In the genomic region with DNA sequence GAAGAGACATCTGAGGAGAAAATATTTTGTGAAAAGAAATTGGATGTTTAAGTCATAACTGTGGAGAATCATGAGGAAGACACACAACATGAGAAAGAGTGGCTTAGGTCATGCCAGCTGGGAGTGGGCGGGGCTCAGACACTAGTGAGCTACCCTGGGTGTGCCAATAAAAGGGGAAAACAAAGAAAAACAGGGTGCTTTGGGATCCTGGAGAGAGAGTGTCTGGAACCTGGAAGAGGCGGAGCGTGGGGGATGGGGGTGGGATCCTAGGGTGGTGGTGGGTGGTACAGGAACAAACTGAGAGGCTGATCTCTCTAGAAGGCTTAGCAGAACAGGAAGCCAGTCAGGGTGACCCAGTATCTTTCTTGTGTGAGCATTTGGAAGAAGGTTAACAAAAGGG, we compare ENCODE assay signal across 17 mouse cellular contexts. TPM values are rescaled to one million over a fixed set of nuclear protein-coding genes. Genes with fewer than 3 reads are reported as not detected.
DNase-seq lines count a peak whose midpoint lies in the region.
"Had no signal": no experiment of that assay in that cellular context is flagged by ENCODE, and none has a peak within 500 bp of the region (broad histone marks: within the 10 kb centered on the region; RNA-seq: fewer than 3 reads in every experiment).

No protein-coding gene starts in this region.

- DNase-seq in heart, adult 11 months: peak; percentile 89
- no peak for DNase-seq in heart, postnatal 25 days (ENCODE audit: low spot score)
- peak; percentile 40 for DNase-seq in R1 (ENCODE audit: low read depth, low spot score)
- DNase-seq in skeletal muscle tissue, adult 2 months (ENCODE audit: low read depth, low spot score): peak; percentile 5
- DNase-seq in thymus, postnatal 4 days: peak; percentile 81
- DNase-seq in layer of hippocampus, adult 8-10 months (ENCODE audit: low spot score in 2 of 2): no peak
- DNase-seq in frontal cortex, postnatal 36 days (ENCODE audit: low spot score in 2 of 2): no peak
- DNase-seq: adrenal gland, adult 2 months; cerebellum, adult 11-12 months; forebrain, postnatal 0 days; kidney, adult 8-10 months; kidney, postnatal 25 days; layer of hippocampus, adult 9-11 months; right cerebral cortex, postnatal 14 days had no signal

- intact Hi-C loops in heart, postnatal 25 days (cut with DNase I): no loop called here

RNA-seq across cellular contexts. Expression of a gene that starts 23.0 kb away (rescaled TPM):
- total RNA-seq in heart, postnatal 25 days (2021): 1 to 10 TPM; 1.4 to 1.5 TPM
- 1 to 10 TPM; 2.6 to 4.7 (median 3.2) TPM for total RNA-seq in layer of hippocampus, adult 8-10 months (2022)
- total RNA-seq: hematopoietic stem cell, adult 5-6 weeks; MEL; monocyte, adult 5-6 weeks had no signal

Comparison
In these comparisons a context has a peak if more than half of its experiments do, and no peak if none do; other contexts are left out.
1. DNase-seq: peak in heart, adult 11 months (single experiment), R1 (single experiment), skeletal muscle tissue, adult 2 months (single experiment) and thymus, postnatal 4 days (single experiment); none in heart, postnatal 25 days (single experiment), layer of hippocampus, adult 8-10 months (0 of 2) and frontal cortex, postnatal 36 days (0 of 2).